Mouse (Mus musculus) erythroblast, embryonic 14.5 days (primary cell): Measurements from ENCODE around the gene Stard10.

Experiments used
- GATA1 ChIP-seq: IDR thresholded peaks from 2 replicates; pipeline ENCODE4 v1.6.1; 2012; ENCODE audit warnings: low read length, inconsistent platforms, mixed read lengths
- TAL1 ChIP-seq: IDR thresholded peaks from 3 replicates; pipeline ENCODE4 v1.6.1; 2012; ENCODE audit warnings: low read length, inconsistent platforms, mixed read lengths

DNA sequence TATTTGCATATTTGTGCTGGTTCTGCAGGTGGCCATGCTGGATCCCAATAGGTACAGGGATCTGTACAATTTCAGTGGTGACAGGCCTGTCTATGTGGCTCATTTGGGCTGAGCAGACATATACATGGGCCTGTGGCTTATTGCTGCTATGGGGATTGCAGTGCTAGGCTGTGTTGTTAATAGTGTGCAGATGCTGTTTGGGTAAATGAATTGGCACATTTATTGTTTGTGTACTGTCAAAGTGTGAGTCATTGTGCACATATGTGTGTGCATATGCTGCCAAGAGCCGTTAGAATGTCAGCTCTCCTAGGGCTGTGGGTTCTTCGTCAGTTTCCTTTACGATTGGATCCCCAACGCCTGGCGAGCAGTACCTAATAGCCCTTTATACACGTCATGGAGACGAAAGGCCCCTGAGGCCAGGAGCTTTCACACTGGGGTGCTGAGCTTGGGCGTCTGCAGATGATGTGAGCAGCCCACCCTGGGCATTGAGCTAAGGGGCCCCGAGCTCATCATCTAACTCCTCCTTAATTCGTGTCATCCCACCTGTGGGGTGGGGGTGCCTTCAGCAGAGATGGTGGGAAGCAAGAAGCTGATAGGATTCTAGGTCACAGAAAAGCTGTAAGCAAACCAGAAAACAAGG is 59.9 kb downstream of the Stard10 start:
- TF ChIP-seq GATA1 (no peak), TAL1 (no peak)
